Mouse (Mus musculus) hindbrain, embryonic 12.5 days (tissue): ENCODE measurements around the gene Gmpr. TPM values are rescaled to one million over a fixed set of nuclear protein-coding genes. Genes with fewer than 3 reads are reported as not detected.
A peak's percentile ranks its signal among the peaks of the same experiment; 100 is the strongest.

Experiments
- ATAC-seq: fragments of 200-750 bp; cut with Nextera tagmentation; 2 replicates; pipeline ENCODE4 v1.8.0; 2017; ENCODE audit warnings: moderate TSS enrichment; ENCODE audit not compliant: low FRiP score
- H3K27ac ChIP-seq: fragments of 300-500 bp; sonication (generic); 2 replicates; pipeline ENCODE4 v1.5.1; 2016; ENCODE audit warnings: mild to moderate bottlenecking
- H3K27me3 ChIP-seq: fragments of 300-500 bp; sonication (generic); 2 replicates; pipeline ENCODE4 v1.6.1; 2016; ENCODE audit warnings: mild to moderate bottlenecking
- H3K36me3 ChIP-seq: fragments of 300-500 bp; sonication (generic); 2 replicates; pipeline ENCODE4 v1.6.1; 2016; ENCODE audit warnings: mild to moderate bottlenecking
- H3K4me1 ChIP-seq: fragments of 300-500 bp; sonication (generic); 2 replicates; pipeline ENCODE4 v1.6.1; 2016
- H3K4me2 ChIP-seq: fragments of 300-500 bp; sonication (generic); replicated peaks from 2 replicates; pipeline ENCODE4 v1.6.1; 2016; ENCODE audit warnings: mild to moderate bottlenecking
- H3K4me3 ChIP-seq: fragments of 300-500 bp; sonication (generic); 2 replicates; pipeline ENCODE4 v1.5.1; 2016; ENCODE audit warnings: mild to moderate bottlenecking
- H3K9ac ChIP-seq: fragments of 300-500 bp; sonication (generic); 2 replicates; pipeline ENCODE4 v1.6.1; 2016; ENCODE audit warnings: mild to moderate bottlenecking, moderate library complexity
- H3K9me3 ChIP-seq: fragments of 300-500 bp; sonication (generic); replicated peaks from 2 replicates; pipeline ENCODE4 v1.6.1; 2016; ENCODE audit warnings: mild to moderate bottlenecking
- WGBS: fragments of 180-500 bp; shearing (Covaris S2); methylation state at CpG from one replicate; pipeline ENCODE4 v1.1.7; 2016; 5-methylcytosine and 5-hydroxymethylcytosine counted together
- polyA plus RNA-seq: library from polyadenylated mRNA; unstranded; fragments of >200 nt; fragmentation: Nextera tagmentation; extraction: Ambion mirVana; gene quantifications from 2 replicates; pipeline ENCODE4 v1.2.1, GENCODE M21; 2016

The Gmpr gene
- polyA plus RNA-seq, 1 experiment from 2014 or later: 19.3 TPM

DNA sequence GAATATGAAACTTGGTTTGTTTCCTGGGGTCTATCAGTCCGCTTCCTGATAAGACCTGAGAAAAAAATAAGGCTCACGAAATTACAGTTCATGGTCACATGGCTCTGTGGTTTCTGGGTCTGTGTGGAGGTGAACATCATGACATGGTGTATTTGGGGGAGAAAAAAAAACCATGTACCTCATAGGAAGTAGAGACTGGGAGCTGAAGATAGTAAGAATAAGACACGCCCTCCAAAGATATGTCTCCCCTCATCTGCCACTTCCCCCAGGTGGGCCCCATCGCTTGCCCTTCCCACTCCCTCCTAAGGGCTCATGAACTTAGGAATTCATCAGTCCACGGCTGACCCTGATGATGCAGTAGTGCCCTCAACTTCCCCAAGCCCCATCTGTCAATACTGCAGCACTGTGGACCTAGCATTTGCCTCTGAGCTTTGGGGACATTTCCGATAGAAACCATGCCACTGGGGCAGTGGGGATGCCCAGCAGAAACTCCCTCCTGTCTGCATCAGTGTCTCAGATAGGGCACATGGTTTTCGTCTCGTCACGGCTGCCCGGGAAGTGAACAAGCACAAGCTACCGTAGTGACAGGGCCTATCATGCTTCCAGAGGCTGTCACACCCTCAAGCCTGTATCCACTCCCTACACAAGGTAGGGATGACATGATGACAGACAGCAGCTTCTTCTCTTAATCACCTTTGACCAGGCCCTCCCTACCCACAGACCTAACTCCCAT, 20.2 kb downstream of the Gmpr start:
- WGBS: 82% methylated on average over 11 of the region's 11 CpGs
- Histone ChIP-seq H3K9ac (no peak overlapping the region), H3K4me3 (no peak overlapping the region), H3K27ac (no peak overlapping the region), H3K27me3 (no peaks in the 10 kb centered on the region), H3K4me2 (no peak overlapping the region), H3K9me3 (no peaks in the 10 kb centered on the region), H3K36me3 (no peaks in the 10 kb centered on the region), H3K4me1 (peaks cover 25% of the 10 kb centered on the region; the same call in 1 of the 2 replicates)
- no peak for ATAC-seq

DNA sequence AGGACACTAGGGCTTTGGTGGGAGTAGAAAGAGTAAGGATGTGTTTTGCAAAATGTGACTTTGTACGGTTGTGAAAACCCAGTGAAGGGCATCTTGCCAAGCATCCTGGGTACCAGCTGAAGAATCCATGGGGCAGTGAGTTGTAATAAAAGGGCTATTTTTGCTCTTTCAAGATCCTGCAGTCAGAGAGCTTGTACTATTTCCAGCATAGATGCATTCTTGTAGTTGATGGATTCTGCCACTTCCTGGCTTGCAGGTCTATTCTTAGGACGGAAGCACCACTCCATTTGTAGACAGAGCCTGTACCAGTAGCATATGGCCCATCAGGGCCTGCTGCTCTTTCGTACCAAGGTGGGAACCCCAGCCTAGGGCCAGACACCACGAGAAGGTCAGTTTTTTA, 21.5 kb downstream of the Gmpr start:
- Histone ChIP-seq H3K4me1 (peaks cover 25% of the 10 kb centered on the region; the same call in 1 of the 2 replicates), H3K36me3 (no peaks in the 10 kb centered on the region), H3K4me2 (no peak overlapping the region), H3K9me3 (no peaks in the 10 kb centered on the region), H3K9ac (no peak overlapping the region), H3K4me3 (no peak overlapping the region), H3K27ac (no peak overlapping the region), H3K27me3 (no peaks in the 10 kb centered on the region)
- ATAC-seq: no peak
- WGBS: 78% methylated on average over 4 of the region's 4 CpGs

DNA sequence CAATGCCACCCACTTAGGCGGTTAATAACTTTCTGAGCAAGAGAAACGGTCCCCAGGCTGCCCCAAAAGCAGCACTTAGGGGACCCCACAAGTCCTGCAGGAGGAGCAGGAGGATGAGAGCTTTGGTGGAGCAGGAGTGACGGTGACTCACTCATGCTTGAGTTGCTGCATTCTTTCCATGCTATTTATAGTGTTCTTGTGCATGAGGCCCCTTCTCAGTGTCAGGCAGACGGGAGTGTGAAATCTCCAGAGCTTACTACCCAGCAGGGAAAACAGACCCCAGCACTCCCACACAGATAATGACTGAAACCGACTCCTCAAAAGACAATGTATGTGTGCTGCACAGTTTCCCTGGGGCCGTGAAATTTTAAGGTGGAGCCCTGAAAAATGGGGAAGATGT, 23.5 kb downstream of the Gmpr start:
- Histone ChIP-seq H3K36me3 (no peaks in the 10 kb centered on the region), H3K9ac (no peak overlapping the region), H3K4me1 (peaks cover 25% of the 10 kb centered on the region; the same call in 1 of the 2 replicates), H3K4me3 (no peak overlapping the region), H3K27ac (no peak overlapping the region), H3K9me3 (no peaks in the 10 kb centered on the region), H3K4me2 (no peak overlapping the region), H3K27me3 (no peaks in the 10 kb centered on the region)
- 26% methylated on average over 6 of the region's 6 CpGs for WGBS
- no peak for ATAC-seq

DNA sequence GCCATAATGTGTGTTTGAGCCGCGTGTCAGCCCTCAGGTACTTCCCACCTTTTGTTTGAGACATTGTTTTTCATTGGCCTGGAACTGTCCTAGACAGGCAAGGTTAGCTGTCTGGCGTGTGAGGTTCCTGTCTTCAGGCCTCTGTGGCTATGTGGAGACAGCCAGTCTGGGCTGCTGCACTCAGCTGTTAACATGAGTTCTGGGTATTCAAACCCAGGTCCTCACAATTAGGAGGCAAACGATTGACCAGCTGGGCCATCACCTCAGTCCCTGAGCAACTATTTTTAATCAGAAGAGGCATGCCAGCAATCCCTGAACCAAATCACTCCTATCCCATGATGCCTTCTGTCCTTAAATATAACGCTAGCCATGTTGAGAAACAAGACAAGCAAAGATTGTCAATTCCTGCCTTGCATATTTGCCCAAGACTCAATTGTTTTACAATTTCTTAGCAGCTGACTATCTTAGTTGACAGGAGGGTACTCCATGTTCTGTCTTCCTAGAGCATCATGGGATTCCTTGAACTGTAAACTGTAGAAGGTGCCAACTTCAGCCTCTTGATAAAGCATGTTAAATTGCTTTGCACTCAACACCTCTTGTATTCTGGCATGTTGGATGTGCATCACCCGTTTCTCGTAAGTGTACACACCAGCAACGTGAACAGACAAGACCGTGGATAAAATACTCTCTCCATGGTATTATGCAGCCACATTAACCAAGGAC, 28.6 kb downstream of the Gmpr start:
- H3K4me2 ChIP-seq: no peak overlapping the region
- H3K27ac ChIP-seq: no peak overlapping the region
- ATAC-seq: no peak
- H3K4me1 ChIP-seq: peaks cover 9% of the 10 kb centered on the region
- no peak overlapping the region for H3K9ac ChIP-seq
- H3K36me3 ChIP-seq: no peaks in the 10 kb centered on the region
- H3K4me3 ChIP-seq: no peak overlapping the region
- 91% methylated on average over 9 of the region's 9 CpGs for WGBS
- H3K9me3 ChIP-seq: no peaks in the 10 kb centered on the region
- H3K27me3 ChIP-seq: no peaks in the 10 kb centered on the region

DNA sequence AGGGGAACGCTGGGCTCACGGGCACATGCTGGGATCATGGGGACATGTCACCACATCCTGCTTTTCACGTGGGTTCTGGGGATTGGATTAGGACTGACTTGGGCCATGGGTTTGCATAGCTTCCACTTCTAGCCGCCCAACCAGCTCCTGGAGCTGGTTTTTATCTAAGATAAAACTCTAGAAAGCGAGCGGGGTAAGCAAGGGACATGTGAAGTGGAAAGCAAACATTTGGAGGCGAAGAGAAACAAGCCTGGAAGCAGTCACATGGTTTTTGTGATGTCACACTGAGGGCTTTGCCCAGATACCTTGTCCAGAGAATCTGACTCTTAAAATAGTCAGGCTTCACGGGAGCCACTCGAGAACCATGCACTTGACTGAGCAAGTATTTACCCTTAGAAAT, 29.9 kb downstream of the Gmpr start:
- Histone ChIP-seq H3K27ac (no peak overlapping the region), H3K36me3 (no peaks in the 10 kb centered on the region), H3K4me3 (no peak overlapping the region), H3K27me3 (no peaks in the 10 kb centered on the region), H3K9ac (no peak overlapping the region), H3K4me1 (peaks cover 6% of the 10 kb centered on the region), H3K9me3 (no peaks in the 10 kb centered on the region), H3K4me2 (no peak overlapping the region)
- ATAC-seq: no peak
- WGBS: 81% methylated on average over 9 of the region's 9 CpGs

DNA sequence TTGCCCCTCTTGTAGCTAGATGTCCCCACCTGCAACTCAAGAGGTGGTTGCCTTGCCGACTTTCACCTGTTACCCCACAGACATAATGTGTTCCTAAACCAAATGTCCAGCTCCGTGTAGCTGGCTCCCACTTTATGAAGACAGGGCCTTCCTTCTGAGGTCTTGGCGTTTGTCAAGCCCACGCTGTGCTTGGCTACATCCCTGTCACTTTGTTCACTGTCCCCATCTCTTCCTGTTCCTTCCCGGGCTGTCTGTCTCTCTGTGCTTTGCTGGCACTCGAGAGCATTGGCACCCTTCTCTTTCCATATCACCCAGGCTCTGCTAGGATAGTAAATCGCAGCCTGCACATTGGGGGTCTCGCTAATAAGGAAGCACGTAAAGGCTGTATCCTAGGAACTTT, 30.8 kb downstream of the Gmpr start:
- Histone ChIP-seq H3K9me3 (no peaks in the 10 kb centered on the region), H3K27ac (no peak overlapping the region), H3K27me3 (no peaks in the 10 kb centered on the region), H3K36me3 (no peaks in the 10 kb centered on the region), H3K9ac (no peak overlapping the region), H3K4me2 (no peak overlapping the region), H3K4me1 (peaks cover 6% of the 10 kb centered on the region), H3K4me3 (no peak overlapping the region)
- 86% methylated on average over 9 of the region's 9 CpGs for WGBS
- no peak for ATAC-seq

DNA sequence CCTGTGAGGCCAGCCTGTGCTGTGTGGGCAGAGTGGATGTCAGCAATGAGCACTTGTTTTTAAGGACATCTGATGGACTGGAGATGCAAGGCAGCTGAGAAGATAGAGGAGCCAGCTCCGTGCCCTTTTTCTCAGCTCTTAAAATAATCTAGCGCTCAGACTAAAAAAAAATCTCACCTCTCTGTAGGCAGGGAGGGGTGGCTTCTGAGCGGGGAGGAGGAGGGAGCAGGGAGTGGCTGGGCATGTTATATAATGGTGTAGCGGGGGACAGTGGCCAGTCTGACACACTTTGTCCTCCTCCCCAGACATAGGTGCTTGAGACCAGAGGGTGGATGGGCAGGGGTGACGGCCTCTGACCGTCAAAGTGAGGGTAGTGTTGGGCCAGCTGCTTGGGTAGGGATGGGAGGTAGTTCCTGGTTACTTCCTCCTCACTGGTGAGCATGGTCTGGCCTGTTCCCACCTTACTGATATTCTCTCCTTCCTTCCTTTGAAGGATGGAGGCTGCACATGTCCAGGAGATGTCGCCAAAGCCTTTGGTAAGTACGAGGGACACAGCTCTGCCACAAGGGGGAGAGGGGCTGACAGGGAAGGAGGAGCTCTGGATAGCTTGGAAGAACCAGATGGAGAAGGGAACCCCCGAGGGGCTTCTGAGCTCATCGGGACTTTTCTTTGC, 31.4 kb downstream of the Gmpr start:
- peak; percentile 94 for ATAC-seq
- no peaks in the 10 kb centered on the region for H3K36me3 ChIP-seq
- 28% methylated on average over 10 of the region's 10 CpGs for WGBS
- H3K27ac ChIP-seq: peak overlapping the region; percentile 78
- H3K27me3 ChIP-seq: no peaks in the 10 kb centered on the region
- H3K9ac ChIP-seq: peak overlapping the region; percentile 67
- H3K4me2 ChIP-seq: peak overlapping the region; percentile 60
- H3K4me3 ChIP-seq: peak overlapping the region; percentile 38
- H3K4me1 ChIP-seq: peaks cover 6% of the 10 kb centered on the region
- no peaks in the 10 kb centered on the region for H3K9me3 ChIP-seq

DNA sequence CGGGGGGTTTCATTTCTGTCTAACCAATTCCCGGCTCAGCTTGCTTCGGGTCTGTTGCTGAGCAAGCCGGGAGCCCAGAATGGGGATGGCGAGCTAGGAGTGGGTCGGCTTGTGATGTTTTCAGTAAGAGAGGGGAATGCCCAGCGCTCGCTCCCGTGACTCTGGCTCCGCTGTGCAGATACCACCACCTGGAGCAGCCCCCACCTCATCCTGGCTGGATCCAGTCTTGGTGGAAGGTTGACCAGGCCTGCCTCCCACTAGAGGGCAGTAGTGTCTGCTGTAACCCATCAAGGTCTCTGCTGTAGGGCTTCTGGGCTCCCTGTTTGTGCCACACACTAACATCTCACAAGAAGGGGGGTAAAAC, 31.9 kb downstream of the Gmpr start:
- H3K27me3 ChIP-seq: no peaks in the 10 kb centered on the region
- ATAC-seq: peak; percentile 92
- peak overlapping the region; percentile 78 for H3K27ac ChIP-seq
- H3K36me3 ChIP-seq: no peaks in the 10 kb centered on the region
- 4% methylated on average over 7 of the region's 10 CpGs for WGBS
- no peaks in the 10 kb centered on the region for H3K9me3 ChIP-seq
- H3K4me2 ChIP-seq: peak overlapping the region; percentile 60
- H3K4me3 ChIP-seq: peak overlapping the region; percentile 38
- H3K4me1 ChIP-seq: peaks cover 6% of the 10 kb centered on the region
- peak overlapping the region; percentile 67 for H3K9ac ChIP-seq

DNA sequence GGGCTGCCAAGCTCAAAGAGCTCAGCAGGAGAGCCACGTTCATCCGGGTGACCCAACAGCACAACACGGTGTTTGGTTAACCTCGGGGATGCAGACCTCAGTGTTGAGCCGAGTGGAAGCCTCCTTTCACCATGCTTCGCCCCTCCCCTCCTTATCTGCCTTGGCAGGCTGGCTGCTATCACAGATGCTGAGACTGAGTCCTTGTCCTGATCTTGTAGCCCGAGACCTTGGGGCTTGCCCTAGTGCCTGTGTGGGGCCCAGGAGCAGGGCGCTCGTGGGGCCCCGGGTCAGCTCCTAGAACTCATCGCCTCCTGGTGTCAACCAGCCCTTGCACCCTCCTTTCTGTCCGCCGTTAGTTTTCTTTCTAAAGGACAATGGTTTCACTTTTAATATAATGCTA, 38.7 kb downstream of the Gmpr start:
- H3K4me3 ChIP-seq: no peak overlapping the region
- no peak overlapping the region for H3K9ac ChIP-seq
- 83% methylated on average over 13 of the region's 13 CpGs for WGBS
- no peaks in the 10 kb centered on the region for H3K27me3 ChIP-seq
- no peak overlapping the region for H3K27ac ChIP-seq
- H3K9me3 ChIP-seq: no peaks in the 10 kb centered on the region
- no peak overlapping the region for H3K4me2 ChIP-seq
- H3K36me3 ChIP-seq: no peaks in the 10 kb centered on the region
- H3K4me1 ChIP-seq: 0 out of 2 replicates have a peak, but pooled peaks cover 2% of the 10 kb centered on the region
- ATAC-seq: no peak

DNA sequence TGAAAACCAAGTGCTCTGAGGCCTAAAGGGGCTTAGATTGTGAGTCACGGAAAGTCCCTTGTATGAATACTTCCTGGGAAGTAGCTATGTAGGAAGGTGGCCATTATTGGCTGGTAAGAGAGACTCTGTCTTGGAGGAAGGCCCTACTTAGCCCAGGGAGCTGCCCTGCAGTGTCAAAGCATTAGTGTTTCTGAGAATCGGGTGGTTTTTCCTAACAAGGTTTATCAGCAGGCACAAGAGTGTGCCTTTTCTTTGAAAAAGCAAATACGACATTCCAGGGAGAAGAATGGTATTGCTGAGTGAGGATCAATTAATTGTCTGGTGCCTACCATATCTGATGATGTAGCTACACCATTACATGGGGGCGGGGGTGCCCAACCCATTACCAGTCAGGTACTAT, 39.7 kb downstream of the Gmpr start:
- Histone ChIP-seq H3K36me3 (no peaks in the 10 kb centered on the region), H3K4me1 (peaks cover 2% of the 10 kb centered on the region; the same call in 1 of the 2 replicates), H3K4me2 (no peak overlapping the region), H3K9me3 (no peaks in the 10 kb centered on the region), H3K27ac (no peak overlapping the region), H3K4me3 (no peak overlapping the region), H3K9ac (no peak overlapping the region), H3K27me3 (no peaks in the 10 kb centered on the region)
- ATAC-seq: no peak
- WGBS: 81% methylated on average over 4 of the region's 4 CpGs

DNA sequence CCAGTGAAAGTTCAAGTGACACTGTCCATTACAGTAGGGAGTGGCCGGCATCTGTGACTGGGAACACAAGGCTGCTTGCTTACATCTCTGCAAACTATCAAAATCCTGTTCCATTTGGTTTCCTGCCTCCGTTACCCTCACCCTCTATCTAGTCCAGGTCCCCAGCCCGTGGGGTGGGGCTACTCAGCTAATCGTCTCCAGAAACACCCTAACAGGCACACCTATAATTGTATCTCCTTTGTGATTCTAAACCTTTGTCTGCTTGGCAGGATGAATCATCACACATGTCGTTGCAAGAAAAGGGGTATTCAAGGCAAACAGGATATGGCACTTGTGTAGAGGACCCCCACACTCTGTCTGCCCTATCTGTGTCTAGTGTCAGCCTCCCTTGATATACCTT, 40.3 kb downstream of the Gmpr start:
- Histone ChIP-seq H3K9ac (no peak overlapping the region), H3K36me3 (no peaks in the 10 kb centered on the region), H3K4me2 (no peak overlapping the region), H3K4me1 (peaks cover 2% of the 10 kb centered on the region; the same call in 1 of the 2 replicates), H3K9me3 (no peaks in the 10 kb centered on the region), H3K27ac (no peak overlapping the region), H3K4me3 (no peak overlapping the region), H3K27me3 (no peaks in the 10 kb centered on the region)
- 79% methylated on average over 5 of the region's 5 CpGs for WGBS
- no peak for ATAC-seq

DNA sequence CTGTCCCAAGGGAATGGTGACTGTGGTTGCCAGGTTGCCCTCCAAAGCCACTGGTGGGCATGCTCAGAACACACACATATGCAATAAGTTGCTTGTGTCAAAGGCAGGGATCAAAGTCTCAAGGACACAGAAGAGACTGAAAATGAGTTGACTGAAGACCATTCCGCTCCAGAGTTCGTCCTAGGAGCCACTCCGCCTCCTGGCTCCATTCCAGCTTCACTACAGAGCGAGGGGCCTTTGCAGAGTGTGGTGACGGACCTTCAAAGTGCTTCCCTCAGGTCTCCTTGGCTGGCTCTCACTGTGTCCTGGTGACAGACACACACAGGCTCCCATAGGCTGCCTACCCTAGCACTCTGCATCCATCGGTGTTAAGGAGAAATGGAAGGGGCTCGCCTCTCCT, 46.4 kb downstream of the Gmpr start:
- no peak for ATAC-seq
- Histone ChIP-seq H3K27me3 (no peaks in the 10 kb centered on the region), H3K36me3 (no peaks in the 10 kb centered on the region), H3K4me2 (no peak overlapping the region), H3K4me3 (no peak overlapping the region), H3K9ac (no peak overlapping the region), H3K4me1 (peaks cover 10% of the 10 kb centered on the region), H3K9me3 (no peaks in the 10 kb centered on the region), H3K27ac (no peak overlapping the region)
- WGBS: 65% methylated on average over 7 of the region's 7 CpGs
